Mouse (Mus musculus) C2C12 (cell line): Measurements from ENCODE around the gene Cd300e.

Experiments used
- CTCF ChIP-seq: IDR thresholded peaks from one replicate; pipeline ENCODE4 v1.5.1; 2011; ENCODE audit not compliant: control insufficient read depth, insufficient read depth, insufficient read length
- MYOD1 ChIP-seq: IDR thresholded peaks from one replicate; pipeline ENCODE4 v1.6.1; 2011; ENCODE audit warnings: low read depth; ENCODE audit not compliant: control insufficient read depth, insufficient read length

DNA sequence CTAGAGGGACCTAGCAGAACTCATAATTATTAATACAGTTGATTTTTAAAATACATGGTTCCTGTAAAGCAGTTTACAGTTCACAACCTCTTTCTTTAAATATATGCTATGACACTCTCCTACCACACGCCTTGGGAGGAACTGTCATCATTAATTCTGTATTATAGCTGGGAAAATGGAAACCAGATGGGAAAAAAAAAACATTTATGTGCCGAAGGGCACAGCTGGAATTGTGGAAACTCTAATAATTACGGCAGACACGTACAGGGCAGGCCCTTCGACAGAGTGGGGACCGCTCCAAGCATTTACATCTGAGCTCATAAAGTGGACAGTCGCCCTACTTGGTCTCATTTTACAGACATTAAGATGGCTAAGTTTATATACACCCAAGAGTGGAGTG is 38.8 kb upstream of the Cd300e start:
- TF ChIP-seq CTCF (no peak), MYOD1 (no peak)
